ENCODE assay signal across 1 mouse cellular context in genomic region chr17:46167014-46167413, GRCm38 (mm10).
A peak's percentile ranks its signal among the peaks of the same experiment; 100 is the strongest.
TF ChIP-seq lines count a peak whose summit lies in the region.

No protein-coding gene starts in this region.

TF ChIP-seq in CH12.LX, 34 proteins besides CTCF, POLR2A, EP300 and RAD21:
- TF ChIP-seq ELF1 (IDR thresholded peaks at IDR 0.05; ENCODE audit: low read depth, low read length) (no peak), TCF12 (IDR thresholded peaks at IDR 0.05; ENCODE audit: low read depth, low read length) (no peak), ZMIZ1 (IDR thresholded peaks at IDR 0.05; ENCODE audit: low read depth, low read length) (no peak), SMC3 (IDR thresholded peaks at IDR 0.05; ENCODE audit: low read depth, low read length) (peak; percentile 28; the same call in 1 of the 2 replicates)
